Mouse (Mus musculus): ENCODE measurements around the gene Snx13. TPM values are rescaled to one million over a fixed set of nuclear protein-coding genes. Genes with fewer than 3 reads are reported as not detected.

Gene Snx13
- polyA plus RNA-seq, 2 experiments = 2.5 to 7.3 TPM

DNA sequence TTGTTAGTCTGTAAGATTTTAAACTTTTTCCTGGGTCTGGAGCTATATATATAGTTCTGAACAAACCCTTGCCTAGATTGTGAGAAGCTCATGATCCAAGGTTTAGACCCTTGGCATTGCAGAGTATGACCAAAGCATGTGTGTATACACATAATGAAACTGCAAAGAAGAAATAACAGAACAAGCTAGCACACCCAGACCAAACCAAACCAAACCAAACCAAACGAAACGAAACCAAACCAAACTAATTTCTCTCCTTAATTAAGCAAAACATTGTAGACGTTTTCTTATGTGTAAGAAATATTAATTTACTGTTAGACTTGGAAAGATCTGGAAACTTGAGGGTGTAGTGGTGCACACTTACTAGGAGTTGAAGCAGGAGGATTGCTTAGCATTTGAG is 29.0 kb downstream of the Snx13 start:
- no peak for TF ChIP-seq EP300 (IDR thresholded peaks at IDR 0.05; ENCODE audit: low read depth)
- no peak for TF ChIP-seq CTCF (IDR thresholded peaks at IDR 0.05; ENCODE audit: low read depth)
- Histone ChIP-seq H3K4me1 (replicated peaks; ENCODE audit: control insufficient read depth in 2 of 2, insufficient read depth in 2 of 2, low read length in 1 of 2) (no peaks in the 10 kb centered on the region), H3K4me2 (ENCODE audit: low read depth) (no peak overlapping the region), H3K9ac (replicated peaks) (no peak overlapping the region), H3K27ac (no peak overlapping the region), H3K4me3 (ENCODE audit: insufficient read depth in 1 of 2, low read depth in 2 of 2, low read length in 2 of 2) (no peak overlapping the region), H3K27me3 (ENCODE audit: control insufficient read depth, insufficient read depth, low read length) (no peaks in the 10 kb centered on the region), H3K9me3 (ENCODE audit: control insufficient read depth, low read length) (no peaks in the 10 kb centered on the region), H3K36me3 (replicated peaks; ENCODE audit: control insufficient read depth, insufficient read depth, low read depth) (no peaks in the 10 kb centered on the region)
- DNase-seq (ENCODE audit: low read depth in 3 of 3, low spot score in 3 of 3) (no peak), ATAC-seq (ENCODE audit: insufficient read depth) (no peak)
- 57% methylated on average over 3 of the region's 3 CpGs for WGBS (ENCODE audit: insufficient replicate concordance)

DNA sequence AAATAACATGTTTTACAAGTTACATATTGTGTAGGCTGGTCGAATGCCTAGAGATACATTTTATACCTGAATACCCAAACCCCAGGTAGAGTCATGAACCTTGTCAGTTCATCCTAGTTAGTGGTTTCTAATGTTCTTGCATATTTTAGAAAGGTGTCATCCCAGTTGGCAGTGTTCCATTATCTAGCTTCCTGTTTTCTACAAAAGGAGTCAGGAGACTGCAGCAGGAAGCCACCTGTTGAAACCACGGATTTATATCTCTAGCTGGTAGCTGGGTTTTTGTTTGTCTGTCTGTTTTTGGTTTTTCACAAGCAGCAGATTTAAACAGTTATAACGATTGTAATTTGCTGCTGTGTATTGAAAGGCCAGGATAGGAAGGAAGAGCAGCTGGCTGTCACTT is 76.6 kb downstream of the Snx13 start:
- H3K27me3 ChIP-seq (ENCODE audit: control insufficient read depth, insufficient read depth, low read length) = no peaks in the 10 kb centered on the region
- no peaks in the 10 kb centered on the region for H3K4me1 ChIP-seq (replicated peaks; ENCODE audit: control insufficient read depth in 2 of 2, insufficient read depth in 2 of 2, low read length in 1 of 2)
- no peak overlapping the region for H3K4me2 ChIP-seq (ENCODE audit: low read depth)
- no peak overlapping the region for H3K9ac ChIP-seq (replicated peaks)
- whole genome bisulfite sequencing (ENCODE audit: insufficient replicate concordance) = 37% methylated on average over 3 of the region's 3 CpGs
- H3K27ac ChIP-seq = no peak overlapping the region
- DNase-seq (ENCODE audit: low read depth in 3 of 3, low spot score in 3 of 3) = no peak
- no peak overlapping the region for H3K4me3 ChIP-seq (ENCODE audit: insufficient read depth in 1 of 2, low read depth in 2 of 2, low read length in 2 of 2)
- ATAC-seq (ENCODE audit: insufficient read depth) = no peak
- no peaks in the 10 kb centered on the region for H3K9me3 ChIP-seq (ENCODE audit: control insufficient read depth, low read length)
- TF ChIP-seq EP300 (IDR thresholded peaks at IDR 0.05; ENCODE audit: low read depth) = no peak
- TF ChIP-seq CTCF (IDR thresholded peaks at IDR 0.05; ENCODE audit: low read depth) = no peak
- H3K36me3 ChIP-seq (replicated peaks; ENCODE audit: control insufficient read depth, insufficient read depth, low read depth) = no peaks in the 10 kb centered on the region

DNA sequence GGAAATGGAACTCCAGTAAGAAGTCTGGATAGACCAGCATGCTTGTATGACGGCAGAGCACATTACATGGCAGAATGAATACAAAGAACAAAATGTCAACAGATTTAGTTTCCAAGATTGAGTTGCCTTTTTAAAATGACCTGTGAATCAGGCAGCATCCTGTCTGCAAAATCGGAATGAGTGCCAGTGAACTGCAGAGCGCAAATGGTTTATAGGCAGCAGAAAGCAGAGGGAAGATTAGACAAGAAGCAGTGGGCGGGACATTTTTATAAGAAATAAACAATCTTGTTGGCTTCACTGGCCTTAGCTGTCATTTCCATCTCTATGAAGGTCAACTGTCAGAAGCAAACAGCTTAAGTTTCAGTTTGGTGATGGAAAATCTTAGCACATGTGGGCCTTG is 106.2 kb downstream of the Snx13 start:
- Histone ChIP-seq H3K27me3 (ENCODE audit: control insufficient read depth, insufficient read depth, low read length) (no peaks in the 10 kb centered on the region), H3K9me3 (ENCODE audit: control insufficient read depth, low read length) (no peaks in the 10 kb centered on the region), H3K27ac (no peak overlapping the region), H3K4me2 (ENCODE audit: low read depth) (no peak overlapping the region), H3K4me3 (ENCODE audit: insufficient read depth in 1 of 2, low read depth in 2 of 2, low read length in 2 of 2) (no peak overlapping the region), H3K4me1 (replicated peaks; ENCODE audit: control insufficient read depth in 2 of 2, insufficient read depth in 2 of 2, low read length in 1 of 2) (no peaks in the 10 kb centered on the region), H3K9ac (replicated peaks) (no peak overlapping the region), H3K36me3 (replicated peaks; ENCODE audit: control insufficient read depth, insufficient read depth, low read depth) (no peaks in the 10 kb centered on the region)
- WGBS (ENCODE audit: insufficient replicate concordance) = 64% methylated on average over 4 of the region's 4 CpGs
- DNase-seq (ENCODE audit: low read depth in 3 of 3, low spot score in 3 of 3) (no peak), ATAC-seq (ENCODE audit: insufficient read depth) (no peak)
- no peak for TF ChIP-seq EP300 (IDR thresholded peaks at IDR 0.05; ENCODE audit: low read depth)
- no peak for TF ChIP-seq CTCF (IDR thresholded peaks at IDR 0.05; ENCODE audit: low read depth)

DNA sequence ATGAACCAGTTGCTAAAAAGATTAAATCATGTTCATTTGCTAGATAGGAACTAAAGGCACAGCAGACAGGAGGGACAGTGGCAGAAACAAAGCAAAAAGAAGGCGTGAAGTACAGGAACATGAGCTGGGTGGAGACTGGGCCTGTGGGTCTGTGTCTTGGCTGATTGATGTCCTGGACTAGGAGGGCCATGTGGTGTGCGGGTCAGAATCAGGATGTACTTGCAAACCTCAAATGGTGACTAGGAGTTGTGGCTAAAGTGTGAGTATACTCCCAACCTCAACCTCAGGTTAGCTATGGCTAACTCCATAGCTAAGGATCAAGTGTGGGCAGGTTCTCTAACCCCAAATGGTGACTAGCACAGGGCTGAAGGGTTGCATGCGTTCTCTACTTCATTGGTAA is 107.2 kb downstream of the Snx13 start:
- Histone ChIP-seq H3K36me3 (replicated peaks; ENCODE audit: control insufficient read depth, insufficient read depth, low read depth) (no peaks in the 10 kb centered on the region), H3K9me3 (ENCODE audit: control insufficient read depth, low read length) (no peaks in the 10 kb centered on the region), H3K4me2 (ENCODE audit: low read depth) (no peak overlapping the region), H3K9ac (replicated peaks) (no peak overlapping the region), H3K27me3 (ENCODE audit: control insufficient read depth, insufficient read depth, low read length) (no peaks in the 10 kb centered on the region), H3K27ac (no peak overlapping the region), H3K4me1 (replicated peaks; ENCODE audit: control insufficient read depth in 2 of 2, insufficient read depth in 2 of 2, low read length in 1 of 2) (no peaks in the 10 kb centered on the region), H3K4me3 (ENCODE audit: insufficient read depth in 1 of 2, low read depth in 2 of 2, low read length in 2 of 2) (no peak overlapping the region)
- WGBS (ENCODE audit: insufficient replicate concordance) = 31% methylated on average over 3 of the region's 3 CpGs
- DNase-seq (ENCODE audit: low read depth in 3 of 3, low spot score in 3 of 3) (no peak), ATAC-seq (ENCODE audit: insufficient read depth) (no peak)
- no peak for TF ChIP-seq CTCF (IDR thresholded peaks at IDR 0.05; ENCODE audit: low read depth)
- no peak for TF ChIP-seq EP300 (IDR thresholded peaks at IDR 0.05; ENCODE audit: low read depth)

DNA sequence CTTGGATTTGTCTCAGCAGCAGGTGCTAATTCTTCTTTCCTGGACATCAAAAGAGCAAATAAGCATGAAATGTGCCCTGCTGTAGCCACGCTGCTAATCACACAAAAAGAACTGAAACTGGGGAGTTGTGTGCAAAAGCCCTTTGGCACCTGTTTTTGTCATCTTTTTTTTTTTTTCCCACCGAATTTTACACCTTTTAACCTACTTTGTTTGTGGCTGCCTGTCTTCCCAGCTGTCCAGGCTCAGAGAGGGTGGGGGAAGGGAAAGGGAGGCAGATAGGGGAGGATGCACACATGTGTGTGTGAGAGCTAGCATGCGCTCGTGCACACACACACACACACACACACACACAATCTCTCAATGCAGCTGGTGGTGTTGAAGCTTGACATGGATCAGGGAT is 110.3 kb downstream of the Snx13 start:
- Histone ChIP-seq H3K27ac (no peak overlapping the region), H3K9ac (replicated peaks) (no peak overlapping the region), H3K36me3 (replicated peaks; ENCODE audit: control insufficient read depth, insufficient read depth, low read depth) (no peaks in the 10 kb centered on the region), H3K27me3 (ENCODE audit: control insufficient read depth, insufficient read depth, low read length) (no peaks in the 10 kb centered on the region), H3K4me1 (replicated peaks; ENCODE audit: control insufficient read depth in 2 of 2, insufficient read depth in 2 of 2, low read length in 1 of 2) (no peaks in the 10 kb centered on the region), H3K9me3 (ENCODE audit: control insufficient read depth, low read length) (no peaks in the 10 kb centered on the region), H3K4me3 (ENCODE audit: insufficient read depth in 1 of 2, low read depth in 2 of 2, low read length in 2 of 2) (no peak overlapping the region), H3K4me2 (ENCODE audit: low read depth) (no peak overlapping the region)
- DNase-seq (ENCODE audit: low read depth in 3 of 3, low spot score in 3 of 3) (no peak), ATAC-seq (ENCODE audit: insufficient read depth) (no peak)
- TF ChIP-seq CTCF (IDR thresholded peaks at IDR 0.05; ENCODE audit: low read depth) (no peak), EP300 (IDR thresholded peaks at IDR 0.05; ENCODE audit: low read depth) (no peak)
- 50% methylated on average over 4 of the region's 4 CpGs for WGBS (ENCODE audit: insufficient replicate concordance)
